Mouse (Mus musculus): ENCODE results near the gene Mapk14.

DNA sequence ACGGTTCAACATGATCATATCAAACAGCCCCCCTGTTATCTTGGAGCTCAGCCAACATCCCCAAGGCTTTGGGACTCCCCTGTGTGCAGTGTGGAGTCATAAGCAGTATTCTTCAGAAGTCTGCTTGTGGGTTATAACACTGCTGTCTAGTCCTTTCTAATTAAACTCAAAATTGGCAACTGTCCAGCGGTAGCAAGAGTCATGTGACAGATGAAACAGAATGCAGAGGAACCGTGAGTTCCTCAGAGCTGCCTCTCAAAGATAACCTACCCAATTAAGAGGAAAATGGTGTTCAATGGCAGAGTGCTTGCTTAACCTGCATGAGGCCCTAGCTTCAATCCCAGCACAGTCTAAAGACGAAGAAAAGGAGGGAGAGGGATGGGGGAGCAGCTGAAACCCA is 33.2 kb upstream of the Mapk14 start:
- TF ChIP-seq TAL1 (IDR thresholded peaks at IDR 0.05; ENCODE audit: low read length) (peak; percentile 70), E2F4 (IDR thresholded peaks at IDR 0.05; ENCODE audit: borderline replicate concordance, low read depth, low read length) (no peak), CTCF (IDR thresholded peaks at IDR 0.05 in 2 of 3, conservative IDR thresholded peaks at IDR 0.05 in 1 of 3; ENCODE audit: control insufficient read depth in 1 of 3, insufficient read depth in 1 of 3, low read depth in 2 of 3, low read length in 3 of 3, poor library complexity in 1 of 3, severe bottlenecking in 1 of 3) (no peak), POLR2A (IDR thresholded peaks at IDR 0.05; ENCODE audit: control insufficient read depth in 1 of 2, insufficient read depth in 1 of 2, low read depth in 1 of 2, low read length in 2 of 2, poor library complexity in 1 of 2) (no peak), MAX (IDR thresholded peaks at IDR 0.05; ENCODE audit: low read length) (peak; percentile 64)
